Mouse (Mus musculus): ENCODE measurements at regions not wholly inside any gene's neighbourhood (a gene's known extent, or its start where the extent isn't known, plus 50 kb on each side); places are given as distances from the start of the nearest gene placed in this dataset.

GRCm38 (mm10) chr3:42516286-42516685, 773.9 kb downstream of the D3Ertd751e start:
- no peak for TF ChIP-seq POLR2A (IDR thresholded peaks at IDR 0.05; ENCODE audit: borderline replicate concordance, extremely low read depth, insufficient read depth, insufficient read length, poor library complexity, severe bottlenecking)
- TF ChIP-seq CTCF (IDR thresholded peaks at IDR 0.05; ENCODE audit: borderline replicate concordance, extremely low read depth, insufficient read depth, insufficient read length) = no peak
